Mouse (Mus musculus): ENCODE data around the gene Bmp2k. TPM values are rescaled to one million over a fixed set of nuclear protein-coding genes. Genes with fewer than 3 reads are reported as not detected.

The Bmp2k gene
- polyA plus RNA-seq, 1 experiment from 2014 or later, result 8.1 TPM

DNA sequence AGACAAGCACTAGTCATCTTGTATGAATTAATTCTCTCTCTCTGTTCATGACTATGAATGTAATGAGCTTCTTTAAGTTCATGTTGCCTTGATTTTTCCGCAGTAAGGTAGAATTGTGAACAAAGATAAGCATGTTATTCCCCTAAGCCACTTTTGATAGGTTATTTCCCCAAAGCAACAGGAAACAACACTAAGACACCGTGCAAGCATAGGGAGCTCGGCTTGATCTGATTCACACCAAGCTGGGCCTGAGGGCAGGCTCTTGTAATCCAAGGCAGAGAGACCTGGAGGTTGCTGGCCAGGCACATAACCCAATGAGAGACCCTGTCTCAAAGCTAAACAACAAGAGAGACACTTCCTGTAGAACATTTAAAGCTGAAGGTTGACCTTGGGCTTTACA lies 21.3 kb upstream of the Bmp2k start:
- Histone ChIP-seq H3K36me3 (replicated peaks) (no peaks in the 10 kb centered on the region), H3K4me1 (peaks cover 7% of the 10 kb centered on the region), H3K4me3 (no peak overlapping the region), H3K9me3 (no peaks in the 10 kb centered on the region), H3K27me3 (replicated peaks; ENCODE audit: low read depth, poor library complexity, severe bottlenecking) (peaks cover 6% of the 10 kb centered on the region; the same call in 1 of the 2 replicates), H3K27ac (replicated peaks) (no peak overlapping the region)
- WGBS, result 79% methylated on average over 3 of the region's 3 CpGs
- no peak for DNase-seq (ENCODE audit: low spot score)

DNA sequence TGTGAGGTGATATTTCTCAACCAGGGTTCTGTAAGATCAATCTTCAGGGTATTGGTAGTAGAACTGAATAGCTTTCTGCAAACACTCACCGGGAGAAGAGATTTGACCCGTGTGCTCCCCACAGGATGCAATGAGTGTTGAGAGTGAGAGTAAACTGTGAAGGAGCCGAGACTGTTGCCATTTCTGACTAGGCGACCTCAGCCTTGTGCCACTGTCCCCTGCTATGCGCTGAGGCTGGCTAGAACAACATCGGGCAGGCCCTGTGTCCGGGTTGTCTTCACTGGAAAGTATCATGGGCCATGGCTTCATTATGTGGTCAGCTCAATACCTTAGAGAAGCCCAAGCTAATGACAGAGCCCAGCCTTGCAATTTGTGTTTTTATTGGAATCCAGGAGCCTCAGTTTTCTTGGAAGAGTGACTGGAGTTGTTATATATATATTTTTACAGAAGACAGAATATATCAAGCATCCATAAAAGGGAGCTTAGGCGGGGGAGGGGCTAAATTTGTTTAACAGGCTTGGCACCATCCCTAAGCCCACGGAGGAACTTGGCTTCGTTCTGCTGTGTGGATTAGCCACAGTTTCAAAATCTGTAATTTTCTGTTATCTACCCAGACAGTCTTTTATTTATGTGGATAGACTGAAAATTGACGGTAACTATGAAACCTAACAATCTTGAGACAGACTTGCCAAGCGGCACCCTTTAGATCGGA lies 18.0 kb upstream of the Bmp2k start:
- H3K4me1 ChIP-seq, result peaks cover 7% of the 10 kb centered on the region
- no peak for DNase-seq (ENCODE audit: low spot score)
- peaks cover 6% of the 10 kb centered on the region; the same call in 1 of the 2 replicates for H3K27me3 ChIP-seq (replicated peaks; ENCODE audit: low read depth, poor library complexity, severe bottlenecking)
- no peak overlapping the region for H3K4me3 ChIP-seq
- H3K27ac ChIP-seq (replicated peaks), result no peak overlapping the region
- H3K36me3 ChIP-seq (replicated peaks), result no peaks in the 10 kb centered on the region
- H3K9me3 ChIP-seq, result no peaks in the 10 kb centered on the region
- WGBS, result 50% methylated on average over 13 of the region's 13 CpGs

DNA sequence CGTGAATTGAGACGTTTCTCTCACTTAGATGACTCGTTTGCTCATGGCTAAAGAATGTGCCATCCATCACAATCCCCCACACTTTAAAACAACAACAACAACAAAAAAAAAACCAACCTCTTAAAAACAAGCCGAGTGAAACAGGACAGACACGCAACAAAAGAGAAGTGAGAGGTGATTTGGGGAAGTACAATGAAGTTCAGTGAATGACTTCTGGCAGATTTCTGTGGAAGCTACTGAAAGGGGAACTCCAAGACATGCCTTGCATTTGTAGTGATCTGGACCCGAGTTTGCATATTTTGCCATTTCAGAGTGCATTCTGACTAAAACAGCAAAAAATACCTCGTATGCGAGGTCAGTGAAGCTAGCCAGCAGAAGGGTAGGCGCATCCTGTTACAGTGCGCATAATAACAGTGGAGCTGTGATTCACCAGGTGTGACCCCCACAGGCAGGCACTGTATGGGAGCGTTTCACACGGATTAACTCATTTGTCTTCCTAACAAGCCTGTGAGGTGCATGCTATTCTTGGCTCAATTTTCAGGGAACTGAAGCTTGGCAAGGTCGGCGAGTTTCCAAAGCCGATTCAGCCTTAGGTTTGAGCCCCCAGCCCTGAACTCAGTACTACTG lies 17.4 kb upstream of the Bmp2k start:
- WGBS, result 24% methylated on average over 15 of the region's 15 CpGs
- H3K36me3 ChIP-seq (replicated peaks), result no peaks in the 10 kb centered on the region
- no peak for DNase-seq (ENCODE audit: low spot score)
- no peaks in the 10 kb centered on the region for H3K9me3 ChIP-seq
- peaks cover 7% of the 10 kb centered on the region for H3K4me1 ChIP-seq
- no peak overlapping the region for H3K27ac ChIP-seq (replicated peaks)
- H3K27me3 ChIP-seq (replicated peaks; ENCODE audit: low read depth, poor library complexity, severe bottlenecking), result peaks cover 6% of the 10 kb centered on the region; the same call in 1 of the 2 replicates
- no peak overlapping the region for H3K4me3 ChIP-seq

DNA sequence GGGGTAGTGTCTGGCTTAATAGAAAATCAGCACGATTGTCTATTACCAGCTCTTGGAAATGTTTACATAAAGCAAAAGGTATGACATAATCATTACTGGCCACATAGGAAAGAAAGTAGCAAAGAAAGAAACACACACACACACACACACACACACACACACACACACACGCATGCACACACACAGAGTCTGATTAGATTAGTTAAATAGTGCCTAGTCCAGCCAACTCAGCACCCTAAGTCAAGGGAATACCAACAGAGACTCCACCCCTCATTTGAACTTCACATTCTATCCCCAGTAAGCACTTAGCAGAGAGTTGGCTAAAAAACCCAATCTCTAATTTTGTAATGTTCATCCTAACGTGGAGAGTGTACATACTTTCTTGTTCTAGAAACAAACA lies 15.5 kb upstream of the Bmp2k start:
- Histone ChIP-seq H3K4me3 (no peak overlapping the region), H3K27me3 (replicated peaks; ENCODE audit: low read depth, poor library complexity, severe bottlenecking) (peaks cover 6% of the 10 kb centered on the region; the same call in 1 of the 2 replicates), H3K4me1 (peaks cover 7% of the 10 kb centered on the region), H3K27ac (replicated peaks) (no peak overlapping the region), H3K9me3 (no peaks in the 10 kb centered on the region), H3K36me3 (replicated peaks) (no peaks in the 10 kb centered on the region)
- 84% methylated on average over 3 of the region's 3 CpGs for WGBS
- no peak for DNase-seq (ENCODE audit: low spot score)

DNA sequence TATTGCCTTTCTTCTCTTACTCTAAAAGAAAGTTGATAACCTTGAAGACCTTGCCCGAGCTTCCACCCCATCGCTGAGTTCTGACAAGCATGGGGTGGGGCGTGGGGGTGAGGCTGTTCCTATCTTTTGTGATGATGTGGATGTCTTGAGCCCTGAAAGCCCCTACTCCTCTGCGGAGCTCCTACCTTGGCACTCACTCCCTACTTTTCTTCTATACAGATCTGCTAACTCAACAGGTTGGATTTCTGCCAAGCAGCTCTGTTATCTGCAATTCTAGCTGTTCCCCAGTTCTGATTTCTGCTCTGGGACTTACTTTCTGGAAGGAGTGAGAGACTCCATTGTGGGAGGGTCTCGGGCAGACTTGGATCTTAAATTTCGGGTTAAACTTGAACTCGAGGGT lies 14.3 kb upstream of the Bmp2k start:
- H3K27ac ChIP-seq (replicated peaks), result no peak overlapping the region
- peaks cover 7% of the 10 kb centered on the region for H3K4me1 ChIP-seq
- H3K36me3 ChIP-seq (replicated peaks), result no peaks in the 10 kb centered on the region
- peaks cover 6% of the 10 kb centered on the region; the same call in 1 of the 2 replicates for H3K27me3 ChIP-seq (replicated peaks; ENCODE audit: low read depth, poor library complexity, severe bottlenecking)
- no peak for DNase-seq (ENCODE audit: low spot score)
- H3K9me3 ChIP-seq, result no peaks in the 10 kb centered on the region
- no peak overlapping the region for H3K4me3 ChIP-seq
- WGBS, result 90% methylated on average over 7 of the region's 7 CpGs

DNA sequence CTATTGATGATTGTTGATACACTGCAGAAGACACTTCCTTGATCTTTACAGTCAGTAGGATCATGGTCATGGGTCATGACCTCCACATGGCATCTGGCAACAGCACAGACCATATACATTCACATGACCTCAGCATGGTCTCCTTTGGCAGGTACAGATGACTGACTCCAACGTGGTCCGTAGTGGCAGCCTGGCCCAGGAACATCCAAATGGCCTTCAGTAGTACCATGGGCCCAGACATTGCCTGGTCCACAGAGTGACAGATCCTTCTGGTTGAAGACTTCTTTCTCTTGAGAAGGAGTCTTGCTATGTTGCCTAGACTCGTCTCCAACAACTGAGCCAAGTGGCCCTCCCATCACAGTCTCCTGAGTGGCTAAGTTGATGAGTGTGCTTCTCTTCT lies 10.6 kb upstream of the Bmp2k start:
- no peak overlapping the region for H3K4me3 ChIP-seq
- no peaks in the 10 kb centered on the region for H3K27me3 ChIP-seq (replicated peaks; ENCODE audit: low read depth, poor library complexity, severe bottlenecking)
- no peak for DNase-seq (ENCODE audit: low spot score)
- no peak overlapping the region for H3K27ac ChIP-seq (replicated peaks)
- WGBS, result 93% methylated on average over 3 of the region's 3 CpGs
- no peaks in the 10 kb centered on the region for H3K4me1 ChIP-seq
- no peaks in the 10 kb centered on the region for H3K36me3 ChIP-seq (replicated peaks)
- no peaks in the 10 kb centered on the region for H3K9me3 ChIP-seq

DNA sequence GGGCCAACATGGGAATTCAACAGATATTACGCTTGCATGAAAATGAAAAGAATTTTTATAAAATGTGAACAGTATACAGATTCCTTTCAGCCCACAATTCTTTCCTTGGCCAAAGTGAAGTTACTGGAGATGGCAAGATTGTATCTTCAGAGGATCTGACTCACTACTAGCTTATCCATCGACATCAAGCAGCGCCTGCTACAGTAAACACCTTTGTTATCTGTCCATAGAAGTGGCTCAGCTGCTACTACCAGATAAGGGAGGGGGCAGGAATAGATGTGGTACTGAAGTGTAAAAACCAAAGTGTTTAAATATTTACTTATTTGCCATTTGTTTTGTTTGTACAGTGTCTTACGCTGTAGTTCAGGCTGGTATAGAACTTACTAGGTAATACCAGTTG lies 8.6 kb upstream of the Bmp2k start:
- WGBS, result 90% methylated on average over 4 of the region's 4 CpGs
- Histone ChIP-seq H3K36me3 (replicated peaks) (no peaks in the 10 kb centered on the region), H3K4me1 (0 out of 2 replicates have a peak, but pooled peaks cover 3% of the 10 kb centered on the region), H3K27me3 (replicated peaks; ENCODE audit: low read depth, poor library complexity, severe bottlenecking) (no peaks in the 10 kb centered on the region), H3K4me3 (no peak overlapping the region), H3K27ac (replicated peaks) (no peak overlapping the region), H3K9me3 (no peaks in the 10 kb centered on the region)
- DNase-seq (ENCODE audit: low spot score), result no peak

DNA sequence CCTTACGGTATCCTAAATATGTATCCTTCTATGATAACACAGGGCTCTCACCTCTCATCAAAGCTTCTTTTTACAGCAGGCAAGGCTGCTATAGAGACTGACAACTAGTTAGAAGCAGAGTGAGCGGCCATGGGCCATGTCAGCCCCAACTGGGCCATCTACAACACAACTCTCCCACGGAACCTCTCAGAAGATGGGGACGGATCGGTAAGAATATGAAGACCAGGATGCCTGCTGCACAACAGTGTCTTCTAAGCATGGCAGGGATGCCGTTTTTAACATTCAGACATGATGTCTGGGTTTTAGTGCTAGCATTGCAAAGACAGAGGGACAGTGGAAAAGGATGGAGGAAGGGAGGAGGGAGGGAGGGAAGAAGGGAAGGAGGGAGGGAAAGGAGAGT lies 6.3 kb upstream of the Bmp2k start:
- H3K4me3 ChIP-seq, result no peak overlapping the region
- H3K27me3 ChIP-seq (replicated peaks; ENCODE audit: low read depth, poor library complexity, severe bottlenecking), result no peaks in the 10 kb centered on the region
- H3K27ac ChIP-seq (replicated peaks), result no peak overlapping the region
- 95% methylated on average over 6 of the region's 6 CpGs for WGBS
- no peaks in the 10 kb centered on the region for H3K36me3 ChIP-seq (replicated peaks)
- H3K4me1 ChIP-seq, result peaks cover 8% of the 10 kb centered on the region
- no peaks in the 10 kb centered on the region for H3K9me3 ChIP-seq
- DNase-seq (ENCODE audit: low spot score), result no peak

DNA sequence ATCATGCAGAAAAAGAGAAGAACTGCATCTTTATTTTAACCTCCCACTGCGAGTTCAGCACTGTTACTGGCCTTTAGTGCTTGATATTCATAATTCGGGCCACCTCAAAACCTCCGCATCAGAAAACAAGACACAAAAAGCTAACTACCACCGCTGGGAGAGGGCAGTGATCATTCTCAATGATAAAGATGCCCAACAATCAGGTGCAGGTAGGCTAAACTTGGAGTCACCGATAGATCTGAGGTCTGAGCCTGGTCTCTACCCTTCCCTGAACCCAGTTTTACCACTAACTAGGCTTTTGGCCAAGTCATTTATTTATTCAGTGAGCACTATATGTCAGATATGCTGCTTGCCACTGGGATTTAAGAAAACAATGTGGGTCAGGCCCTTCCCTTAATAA lies 4.8 kb upstream of the Bmp2k start:
- DNase-seq (ENCODE audit: low spot score), result no peak
- Histone ChIP-seq H3K4me1 (peaks cover 21% of the 10 kb centered on the region), H3K4me3 (no peak overlapping the region), H3K27me3 (replicated peaks; ENCODE audit: low read depth, poor library complexity, severe bottlenecking) (no peaks in the 10 kb centered on the region), H3K36me3 (replicated peaks) (no peaks in the 10 kb centered on the region), H3K9me3 (no peaks in the 10 kb centered on the region), H3K27ac (replicated peaks) (no peak overlapping the region)
- 91% methylated on average over 5 of the region's 5 CpGs for WGBS

DNA sequence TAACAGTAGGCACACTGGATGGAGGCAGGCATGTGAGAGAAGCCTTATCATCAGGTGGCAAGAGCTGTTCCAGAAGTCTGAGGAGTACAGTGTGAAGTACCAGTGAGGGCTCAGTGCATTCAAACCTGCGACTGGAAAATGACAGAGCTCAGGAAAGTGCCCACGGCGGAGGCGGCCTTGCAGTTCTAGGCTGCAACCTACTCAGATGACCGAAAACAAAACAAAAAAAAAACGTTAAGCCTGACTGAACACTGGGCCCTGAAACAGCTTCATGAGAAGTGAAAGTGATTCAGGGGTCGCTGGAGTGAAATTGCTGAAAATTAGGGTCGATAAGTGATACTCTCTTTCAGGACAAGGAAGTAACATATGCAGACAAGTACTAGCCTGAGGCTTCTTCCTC lies 4.4 kb upstream of the Bmp2k start:
- H3K4me1 ChIP-seq, result peaks cover 23% of the 10 kb centered on the region

DNA sequence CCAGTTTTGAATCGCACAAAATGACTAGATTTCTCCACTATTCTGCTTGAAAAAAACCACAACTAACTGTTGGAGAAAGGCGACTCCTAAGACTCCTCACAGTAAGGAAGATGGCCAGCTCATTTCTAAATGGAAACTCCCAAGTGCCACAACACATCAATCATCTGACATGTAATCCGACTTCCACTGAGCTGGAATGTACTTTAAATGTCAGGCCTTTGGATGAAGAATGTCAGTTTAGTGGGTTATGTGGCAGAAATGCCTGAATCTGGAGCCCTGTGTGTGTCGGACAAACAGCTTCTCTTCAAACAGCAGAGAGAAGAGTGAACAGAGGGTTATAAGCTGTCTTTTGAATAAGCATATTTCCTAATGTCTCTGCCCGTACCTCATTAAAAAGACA lies 1.7 kb upstream of the Bmp2k start:
- Histone ChIP-seq H3K27me3 (replicated peaks; ENCODE audit: low read depth, poor library complexity, severe bottlenecking) (no peaks in the 10 kb centered on the region), H3K27ac (replicated peaks) (no peak overlapping the region; the same call in 1 of the 2 replicates), H3K4me3 (no peak overlapping the region), H3K4me1 (peaks cover 37% of the 10 kb centered on the region), H3K9me3 (no peaks in the 10 kb centered on the region), H3K36me3 (replicated peaks) (no peaks in the 10 kb centered on the region)
- DNase-seq (ENCODE audit: low spot score), result no peak
- 64% methylated on average over 5 of the region's 5 CpGs for WGBS

More for the DNA sequence above, 4.4 kb upstream of the Bmp2k start:
- H3K27me3 ChIP-seq (replicated peaks; ENCODE audit: low read depth, poor library complexity, severe bottlenecking), result no peaks in the 10 kb centered on the region
- no peak overlapping the region for H3K27ac ChIP-seq (replicated peaks)
- no peak overlapping the region for H3K4me3 ChIP-seq
- DNase-seq (ENCODE audit: low spot score), result no peak
- 61% methylated on average over 8 of the region's 8 CpGs for WGBS
- no peaks in the 10 kb centered on the region for H3K36me3 ChIP-seq (replicated peaks)
- no peaks in the 10 kb centered on the region for H3K9me3 ChIP-seq

DNA sequence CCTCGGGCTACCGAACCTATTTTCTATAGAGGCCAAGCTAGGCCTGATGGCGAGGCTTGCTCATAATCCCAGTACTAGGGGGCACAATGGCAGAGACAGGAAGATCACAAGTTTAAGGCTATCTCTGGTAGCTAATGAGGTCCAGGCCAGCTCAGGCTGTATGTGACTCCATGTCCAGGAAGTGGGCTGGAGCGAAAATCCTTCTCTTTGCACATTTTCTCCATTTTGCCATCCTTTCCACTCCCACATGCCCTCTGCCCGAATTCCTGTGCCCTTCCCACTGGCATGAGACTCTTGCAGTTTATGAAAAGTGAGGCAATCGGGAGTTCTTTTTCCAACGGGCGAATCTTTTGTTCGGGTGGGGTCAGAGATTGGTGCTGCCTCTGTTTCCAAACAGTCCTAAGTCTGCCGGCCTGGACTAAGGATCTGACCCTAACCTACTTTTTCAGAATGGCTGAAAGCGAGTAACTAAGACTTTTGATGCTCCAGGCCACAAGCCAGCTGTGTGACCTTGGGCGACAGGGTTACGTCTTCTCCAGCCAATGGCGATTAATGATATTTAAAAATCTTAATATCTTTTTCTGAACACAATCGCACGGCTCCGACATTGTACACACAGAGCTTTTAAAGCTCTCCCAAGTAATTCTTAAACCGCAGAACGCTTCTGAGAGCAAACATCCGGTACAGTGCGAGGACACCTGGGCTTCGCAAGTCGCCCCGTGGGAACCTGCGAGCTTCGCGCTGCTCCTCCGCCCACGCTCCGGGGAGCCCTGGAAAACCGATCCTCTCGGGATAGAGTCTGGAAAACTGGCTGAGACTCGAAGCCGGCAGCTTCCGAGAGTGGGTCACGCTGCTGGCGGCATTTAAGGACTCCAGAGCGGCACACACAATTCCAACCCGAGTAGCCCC lies 834 bp upstream of the Bmp2k start:
- H3K27me3 ChIP-seq (replicated peaks; ENCODE audit: low read depth, poor library complexity, severe bottlenecking), result no peaks in the 10 kb centered on the region
- no peaks in the 10 kb centered on the region for H3K36me3 ChIP-seq (replicated peaks)
- DNase-seq (ENCODE audit: low spot score), result peak; percentile 30
- H3K4me1 ChIP-seq, result peaks cover 37% of the 10 kb centered on the region
- peak overlapping the region; percentile 92 for H3K4me3 ChIP-seq
- H3K9me3 ChIP-seq, result no peaks in the 10 kb centered on the region
- peak overlapping the region; percentile 95 for H3K27ac ChIP-seq (replicated peaks)
- WGBS, result 20% methylated on average over 39 of the region's 39 CpGs
